Mouse (Mus musculus) CH12.LX (cell line): ENCODE measurements around the gene Pnn. TPM values are rescaled to one million over a fixed set of nuclear protein-coding genes. Genes with fewer than 3 reads are reported as not detected.

Experiments used
- DNase-seq: peaks from one replicate; pipeline ENCODE4 v3.0.0-alpha.2; 2013; ENCODE audit errors: extremely low read depth
- H3K27ac ChIP-seq: 2 replicates; pipeline ENCODE4 v1.5.1; 2012; ENCODE audit warnings: low read depth, mild to moderate bottlenecking, control low read depth, moderate library complexity; ENCODE audit not compliant: insufficient read depth
- H3K27me3 ChIP-seq: replicated peaks from 2 replicates; pipeline ENCODE3; 2012; ENCODE audit warnings: inconsistent platforms
- H3K36me3 ChIP-seq, 2 experiments: replicated peaks in 1 of 2; 2 replicates each; pipeline versions ENCODE3 to v1.6.1; 2012; ENCODE audit warnings: inconsistent platforms in 1 of 2, low read length in 1 of 2, mild to moderate bottlenecking in 1 of 2, mixed read lengths in 1 of 2, moderate library complexity in 1 of 2; ENCODE audit not compliant: control insufficient read depth in 1 of 2, insufficient read depth in 1 of 2
- H3K4me1 ChIP-seq, 2 experiments: 2 replicates each; pipeline ENCODE4 v1.6.1; 2012; ENCODE audit warnings: inconsistent platforms in 1 of 2, moderate library complexity in 1 of 2; ENCODE audit not compliant: insufficient read depth in 2 of 2, control insufficient read depth in 1 of 2
- H3K4me2 ChIP-seq: 2 replicates; pipeline ENCODE4 v1.6.1; 2012; ENCODE audit warnings: low read depth, mild to moderate bottlenecking, control low read depth; ENCODE audit not compliant: poor library complexity, insufficient read depth, severe bottlenecking
- H3K4me3 ChIP-seq, 3 experiments: fragments of 150-350 bp in 1 of 3; sonication (generic) in 1 of 3; replicated peaks in 1 of 3; 2 replicates each; pipeline versions ENCODE3 to v1.5.1; 2011 to 2012; ENCODE audit warnings: low read depth in 2 of 3, low read length in 2 of 3, mild to moderate bottlenecking in 2 of 3, moderate library complexity in 2 of 3, control low read depth in 1 of 3, improper control_type of control experiment in 1 of 3, inconsistent platforms in 1 of 3, mixed read lengths in 1 of 3; ENCODE audit not compliant: poor library complexity in 1 of 3
- H3K79me2 ChIP-seq: replicated peaks from 2 replicates; pipeline ENCODE4 v1.6.1; 2012; ENCODE audit warnings: mild to moderate bottlenecking, moderate library complexity; ENCODE audit not compliant: control insufficient read depth, poor library complexity, insufficient read depth, severe bottlenecking; ENCODE audit errors: extremely low read depth
- H3K9ac ChIP-seq: 2 replicates; pipeline ENCODE4 v1.6.1; 2012; ENCODE audit warnings: low read depth, mild to moderate bottlenecking, control low read depth, moderate library complexity; ENCODE audit not compliant: insufficient read depth
- H3K9me3 ChIP-seq: replicated peaks from 2 replicates; pipeline ENCODE3; 2012; ENCODE audit warnings: low read length, inconsistent platforms, mixed read lengths
- BHLHE40 ChIP-seq: IDR thresholded peaks from 2 replicates; pipeline ENCODE4 v1.6.1; 2011; ENCODE audit warnings: mild to moderate bottlenecking, low read depth, low read length, improper control_type of control experiment
- E2F4 ChIP-seq: IDR thresholded peaks from 2 replicates; pipeline ENCODE4 v1.6.1; 2011; ENCODE audit warnings: low read depth, low read length, improper control_type of control experiment; ENCODE audit not compliant: insufficient replicate concordance
- ELF1 ChIP-seq: IDR thresholded peaks from 2 replicates; pipeline ENCODE4 v1.6.1; 2014; ENCODE audit warnings: low read depth, mild to moderate bottlenecking, inconsistent platforms, low read length, improper control_type of control experiment
- EP300 ChIP-seq: IDR thresholded peaks from 2 replicates; pipeline ENCODE4 v1.6.1; 2011; ENCODE audit warnings: low read length, improper control_type of control experiment
- HCFC1 ChIP-seq: IDR thresholded peaks from 2 replicates; pipeline ENCODE4 v1.6.1; 2012; ENCODE audit warnings: low read depth, mild to moderate bottlenecking, inconsistent platforms, low read length, improper control_type of control experiment
- IRF4 ChIP-seq: IDR thresholded peaks from 2 replicates; pipeline ENCODE4 v1.6.1; 2014; ENCODE audit warnings: low read depth, mild to moderate bottlenecking, inconsistent platforms, low read length, improper control_type of control experiment
- JUN ChIP-seq: IDR thresholded peaks from 2 replicates; pipeline ENCODE4 v1.6.1; 2011; ENCODE audit warnings: low read depth, mild to moderate bottlenecking, low read length, improper control_type of control experiment, moderate library complexity; ENCODE audit not compliant: insufficient read depth
- KAT2A ChIP-seq: IDR thresholded peaks from 2 replicates; pipeline ENCODE4 v1.6.1; 2012; ENCODE audit warnings: low read length, improper control_type of control experiment, inconsistent platforms; ENCODE audit not compliant: insufficient replicate concordance
- MAFK ChIP-seq: IDR thresholded peaks from 2 replicates; pipeline ENCODE4 v1.6.1; 2011; ENCODE audit warnings: low read length, improper control_type of control experiment; ENCODE audit not compliant: insufficient replicate concordance
- MAX ChIP-seq: IDR thresholded peaks from 2 replicates; pipeline ENCODE4 v1.6.1; 2011; ENCODE audit warnings: low read length, improper control_type of control experiment
- MEF2A ChIP-seq: IDR thresholded peaks from 2 replicates; pipeline ENCODE4 v1.6.1; 2014; ENCODE audit warnings: low read depth, mild to moderate bottlenecking, inconsistent platforms, low read length, improper control_type of control experiment, borderline replicate concordance
- MXI1 ChIP-seq: IDR thresholded peaks from 2 replicates; pipeline ENCODE4 v1.6.1; 2011; ENCODE audit warnings: mild to moderate bottlenecking, low read depth, low read length, improper control_type of control experiment
- NRF1 ChIP-seq: IDR thresholded peaks from 2 replicates; pipeline ENCODE4 v1.6.1; 2014; ENCODE audit warnings: low read depth, mild to moderate bottlenecking, inconsistent platforms, low read length, improper control_type of control experiment, moderate library complexity
- RCOR1 ChIP-seq: conservative IDR thresholded peaks from 2 replicates; pipeline ENCODE4 v1.6.1; 2012; ENCODE audit warnings: low read depth, mild to moderate bottlenecking, inconsistent platforms, low read length, improper control_type of control experiment
- SMC3 ChIP-seq: IDR thresholded peaks from 2 replicates; pipeline ENCODE4 v1.6.1; 2011; ENCODE audit warnings: low read depth, low read length, improper control_type of control experiment
- TBP ChIP-seq: conservative IDR thresholded peaks from 2 replicates; pipeline ENCODE4 v1.6.1; 2011; ENCODE audit warnings: low read depth, low read length, improper control_type of control experiment
- TCF12 ChIP-seq: IDR thresholded peaks from 2 replicates; pipeline ENCODE4 v1.6.1; 2014; ENCODE audit warnings: low read depth, mild to moderate bottlenecking, inconsistent platforms, low read length, improper control_type of control experiment
- UBTF ChIP-seq: IDR thresholded peaks from 2 replicates; pipeline ENCODE4 v1.6.1; 2012; ENCODE audit warnings: low read depth, mild to moderate bottlenecking, inconsistent platforms, low read length, improper control_type of control experiment, moderate library complexity
- USF1 ChIP-seq: IDR thresholded peaks from 2 replicates; pipeline ENCODE4 v1.6.1; 2014; ENCODE audit warnings: low read depth, mild to moderate bottlenecking, inconsistent platforms, low read length, improper control_type of control experiment
- USF2 ChIP-seq: conservative IDR thresholded peaks from 2 replicates; pipeline ENCODE4 v1.6.1; 2011; ENCODE audit warnings: low read depth, low read length, improper control_type of control experiment
- ZKSCAN1 ChIP-seq: IDR thresholded peaks from 2 replicates; pipeline ENCODE4 v1.6.1; 2012; ENCODE audit warnings: low read depth, inconsistent platforms, low read length, improper control_type of control experiment, borderline replicate concordance
- ZMIZ1 ChIP-seq: IDR thresholded peaks from 2 replicates; pipeline ENCODE4 v1.6.1; 2012; ENCODE audit warnings: low read depth, mild to moderate bottlenecking, inconsistent platforms, low read length, improper control_type of control experiment
- ZNF384 ChIP-seq: IDR thresholded peaks from 2 replicates; pipeline ENCODE4 v1.6.1; 2012; ENCODE audit warnings: low read depth, low read length, improper control_type of control experiment, inconsistent platforms
- dilution Hi-C: fragments of 300-500 bp; cut with MboI; formaldehyde crosslinking; loops from 2 replicates; pipeline ENCODE4 v1.14.3; 2020; ENCODE audit warnings: low sequenced_read_pairs; ENCODE audit not compliant: extremely low pct_unique_long_range_greater_than_20kb, extremely low pct_ligation_motif_present
- in situ Hi-C: fragments of 300-500 bp; cut with MboI; formaldehyde crosslinking; loops from 3 replicates; pipeline ENCODE4 v1.14.3; 2019; ENCODE audit warnings: low sequenced_read_pairs, low pct_ligation_motif_present, low pct_unique_long_range_greater_than_20kb, mixed read lengths
- polyA plus RNA-seq: library from polyadenylated mRNA; unstranded; fragments of >175 nt; gene quantifications from 2 replicates; pipeline ENCODE4 v1.2.1, GENCODE M21; 2012; ENCODE audit warnings: low read depth; ENCODE audit not compliant: insufficient read length
- total RNA-seq, 2 experiments: library from RNA; depleted of rRNA; stranded (reverse); fragments of 300-350 nt in 1 of 2; fragments of >200 nt in 1 of 2; gene quantifications; 2 replicates each; pipeline ENCODE4 v1.2.3; 2012 to 2014

The Pnn gene
- total and polyA plus RNA-seq, 3 experiments = 31.9 to 132 (median 33.6) TPM

DNA sequence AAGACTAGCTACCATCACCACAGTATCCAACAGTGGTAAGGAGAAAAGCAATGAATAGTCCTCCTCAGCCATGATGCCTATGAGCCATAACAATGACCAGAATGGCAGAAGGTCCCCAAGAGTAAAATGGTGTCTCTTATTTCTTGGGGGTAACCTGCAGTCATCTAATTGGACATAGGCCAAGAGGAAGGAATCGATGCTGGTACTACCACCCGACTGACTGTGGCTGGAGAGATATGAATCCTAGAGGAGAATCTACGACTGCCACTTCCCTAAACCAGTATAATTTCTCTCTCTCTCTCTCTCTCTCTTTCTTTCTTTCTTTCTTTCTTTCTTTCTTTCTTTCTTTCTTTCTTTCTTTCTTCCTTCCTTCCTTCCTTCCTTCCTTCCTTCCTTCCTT lies 14.2 kb upstream of the Pnn start:
- Histone ChIP-seq H3K27me3 (no peaks in the 10 kb centered on the region), H3K4me1 (peaks cover 13 to 46% of the 10 kb centered on the region in 2 experiments), H3K79me2 (peaks cover 53% of the 10 kb centered on the region), H3K9ac (no peak overlapping the region), H3K9me3 (no peaks in the 10 kb centered on the region), H3K4me3 (no peak overlapping the region), H3K36me3 (peaks cover 29 to 78% of the 10 kb centered on the region in 2 experiments), H3K4me2 (no peak overlapping the region), H3K27ac (no peak overlapping the region)
- TF ChIP-seq TBP = no peak
- TF ChIP-seq SMC3 = no peak
- no peak for TF ChIP-seq USF2
- no peak for TF ChIP-seq EP300
- TF ChIP-seq ELF1 = no peak
- no peak for TF ChIP-seq NRF1
- no peak for TF ChIP-seq UBTF
- TF ChIP-seq USF1 = no peak
- TF ChIP-seq ZNF384 = no peak
- no peak for TF ChIP-seq RCOR1
- TF ChIP-seq TCF12 = no peak
- TF ChIP-seq ZMIZ1 = no peak
- no peak for TF ChIP-seq BHLHE40
- no peak for TF ChIP-seq E2F4
- TF ChIP-seq MAFK = no peak
- no peak for TF ChIP-seq MEF2A
- no peak for TF ChIP-seq HCFC1
- TF ChIP-seq KAT2A = no peak
- TF ChIP-seq IRF4 = no peak
- no peak for TF ChIP-seq ZKSCAN1
- dilution Hi-C loops = no loop called here
- in situ Hi-C loops = loop anchor here (25.0 kb wide), 1 partner anchor 160 kb away; the partner anchor contains the start of gene Fbxo33
- no peak for DNase-seq

GRCm38 (mm10) chr12:59053166-59053565 lies 13.5 kb upstream of the Pnn start:
- H3K4me3 ChIP-seq = no peak overlapping the region
- H3K9ac ChIP-seq = no peak overlapping the region
- H3K27ac ChIP-seq = no peak overlapping the region
- peaks cover 59% of the 10 kb centered on the region for H3K79me2 ChIP-seq
- dilution Hi-C loops (no loop called here), in situ Hi-C loops (loop anchor here (25.0 kb wide), 1 partner anchor 159 kb away; the partner anchor contains the start of gene Fbxo33)
- H3K27me3 ChIP-seq = no peaks in the 10 kb centered on the region
- H3K9me3 ChIP-seq = no peaks in the 10 kb centered on the region
- H3K4me2 ChIP-seq = no peak overlapping the region
- peaks cover 13 to 49% of the 10 kb centered on the region in 2 experiments for H3K4me1 ChIP-seq
- H3K36me3 ChIP-seq = peaks cover 28 to 78% of the 10 kb centered on the region in 2 experiments
- DNase-seq = no peak
- TF ChIP-seq JUN = no peak
- no peak for TF ChIP-seq ZKSCAN1
- TF ChIP-seq MXI1 = no peak
- no peak for TF ChIP-seq E2F4
- no peak for TF ChIP-seq ZNF384
- TF ChIP-seq MAX = no peak
